Mouse (Mus musculus) brain, embryonic 14.5 days (tissue): Measurements from ENCODE around the gene Rhbdf2. TPM values are rescaled to one million over a fixed set of nuclear protein-coding genes. Genes with fewer than 3 reads are reported as not detected.
A peak's percentile ranks its signal among the peaks of the same experiment; 100 is the strongest.
"Not testable (repeated sequence)": the region's sequence is repeated elsewhere in the genome, so short reads cannot be mapped to it uniquely, and the experiment has no call there.

ENCODE experiments used
- DNase-seq: peaks from one replicate; pipeline ENCODE4 v3.0.0-alpha.2; 2011; ENCODE audit warnings: low read depth
- CTCF ChIP-seq: fragments of 200-500 bp; IDR thresholded peaks from 2 replicates; pipeline ENCODE4 v1.5.1; 2012; ENCODE audit warnings: inconsistent platforms, mild to moderate bottlenecking, moderate library complexity, borderline replicate concordance; ENCODE audit not compliant: insufficient read depth, insufficient read length; ENCODE audit errors: extremely low read depth
- POLR2A ChIP-seq: fragments of 200-500 bp; IDR thresholded peaks from 2 replicates; pipeline ENCODE4 v1.6.1; 2012; ENCODE audit warnings: mild to moderate bottlenecking, inconsistent platforms, borderline replicate concordance; ENCODE audit not compliant: poor library complexity, insufficient read depth, insufficient read length, severe bottlenecking; ENCODE audit errors: extremely low read depth
- polyA plus RNA-seq: library from polyadenylated mRNA; depleted of rRNA; stranded (reverse); fragments of >200 nt; gene quantifications from 2 replicates; pipeline ENCODE4 v1.2.3, GENCODE M21; 2012

The Rhbdf2 gene
- polyA plus RNA-seq, 1 experiment = 2.3 TPM

GRCm38 (mm10) chr11:116669316-116669715 is 42.5 kb upstream of the Rhbdf2 start:
- no peak for DNase-seq
- TF ChIP-seq POLR2A (no peak), CTCF (no peak)

- TF ChIP-seq CTCF = peak; percentile 40; the same call in 1 of the 2 replicates
- no peak for TF ChIP-seq POLR2A
- peak; percentile 19 for DNase-seq
Observed at GRCm38 (mm10) chr11:116668839-116669238, 42.0 kb upstream of the Rhbdf2 start.

- DNase-seq = no peak
- TF ChIP-seq CTCF = no peak
- no peak for TF ChIP-seq POLR2A
Observed at GRCm38 (mm10) chr11:116668381-116668825, 41.6 kb upstream of the Rhbdf2 start.

- DNase-seq = no peak
- TF ChIP-seq POLR2A (no peak), CTCF (no peak)
Observed at GRCm38 (mm10) chr11:116667930-116668329, 41.1 kb upstream of the Rhbdf2 start.

GRCm38 (mm10) chr11:116667012-116667411 is 40.2 kb upstream of the Rhbdf2 start:
- DNase-seq = not testable (repeated sequence)

- DNase-seq = no peak
- TF ChIP-seq CTCF (no peak), POLR2A (no peak)
Observed at GRCm38 (mm10) chr11:116666566-116666965, 39.7 kb upstream of the Rhbdf2 start.

- no peak for DNase-seq
- TF ChIP-seq POLR2A (no peak), CTCF (no peak)
Observed at GRCm38 (mm10) chr11:116665289-116665688, 38.5 kb upstream of the Rhbdf2 start.

GRCm38 (mm10) chr11:116661948-116662377 is 35.1 kb upstream of the Rhbdf2 start:
- TF ChIP-seq POLR2A (no peak), CTCF (no peak)
- DNase-seq = peak; percentile 78

- peak; percentile 89 for DNase-seq
- no peak for TF ChIP-seq CTCF
- TF ChIP-seq POLR2A = no peak
Observed at GRCm38 (mm10) chr11:116661291-116661947, 34.6 kb upstream of the Rhbdf2 start.

- TF ChIP-seq POLR2A = no peak
- TF ChIP-seq CTCF = no peak
Observed at GRCm38 (mm10) chr11:116660181-116660580, 33.4 kb upstream of the Rhbdf2 start.

GRCm38 (mm10) chr11:116659027-116659621 is 32.3 kb upstream of the Rhbdf2 start:
- no peak for DNase-seq
- TF ChIP-seq POLR2A = no peak

More at GRCm38 (mm10) chr11:116660181-116660580, 33.4 kb upstream of the Rhbdf2 start:
- DNase-seq = peak; percentile 82

GRCm38 (mm10) chr11:116658238-116658637 is 31.4 kb upstream of the Rhbdf2 start:
- TF ChIP-seq POLR2A (no peak), CTCF (no peak)
- no peak for DNase-seq
